Mouse (Mus musculus) embryonic facial prominence, embryonic 13.5 days (tissue): ENCODE measurements at regions not wholly inside any gene's neighbourhood (a gene's known extent, or its start where the extent isn't known, plus 50 kb on each side); places are given as distances from the start of the nearest gene placed in this dataset.

Experiments
- ATAC-seq: fragments of 200-750 bp; cut with Nextera tagmentation; 2 replicates; pipeline ENCODE4 v1.8.0; 2017; ENCODE audit warnings: low read depth; ENCODE audit not compliant: insufficient number of reproducible peaks, insufficient read depth, low FRiP score, low TSS enrichment
- H3K27ac ChIP-seq: fragments of 300-500 bp; sonication (generic); 2 replicates; pipeline ENCODE4 v1.5.1; 2015; ENCODE audit warnings: moderate library complexity, mild to moderate bottlenecking, inconsistent platforms
- H3K27me3 ChIP-seq: fragments of 300-500 bp; sonication (generic); 2 replicates; pipeline ENCODE4 v1.6.1; 2015; ENCODE audit warnings: mild to moderate bottlenecking, inconsistent platforms
- H3K36me3 ChIP-seq: fragments of 300-500 bp; sonication (generic); 2 replicates; pipeline ENCODE4 v1.6.1; 2015; ENCODE audit warnings: mild to moderate bottlenecking, inconsistent platforms
- H3K4me1 ChIP-seq: fragments of 300-500 bp; sonication (generic); 2 replicates; pipeline ENCODE4 v1.6.1; 2015; ENCODE audit warnings: inconsistent platforms
- H3K4me2 ChIP-seq: fragments of 300-500 bp; sonication (generic); 2 replicates; pipeline ENCODE4 v1.6.1; 2015; ENCODE audit warnings: moderate library complexity, mild to moderate bottlenecking, inconsistent platforms
- H3K4me3 ChIP-seq: fragments of 300-500 bp; sonication (generic); 2 replicates; pipeline ENCODE4 v1.5.1; 2015; ENCODE audit warnings: mild to moderate bottlenecking, inconsistent platforms
- H3K9ac ChIP-seq: fragments of 300-500 bp; sonication (generic); 2 replicates; pipeline ENCODE4 v1.6.1; 2015; ENCODE audit warnings: mild to moderate bottlenecking, inconsistent platforms
- H3K9me3 ChIP-seq: fragments of 300-500 bp; sonication (generic); 2 replicates; pipeline ENCODE4 v1.6.1; 2016; ENCODE audit warnings: inconsistent platforms
- WGBS: fragments of 180-500 bp; shearing (Covaris S2); methylation state at CpG from one replicate; pipeline ENCODE4 v1.1.7; 2015; ENCODE audit warnings: mixed read lengths; 5-methylcytosine and 5-hydroxymethylcytosine counted together

GRCm38 (mm10) chr4:33702028-33702666 is 222.2 kb upstream of the Cnr1 start:
- no peaks in the 10 kb centered on the region for H3K27me3 ChIP-seq
- H3K9me3 ChIP-seq: no peaks in the 10 kb centered on the region
- no peak overlapping the region for H3K27ac ChIP-seq
- H3K9ac ChIP-seq: no peak overlapping the region
- no peak overlapping the region for H3K4me2 ChIP-seq
- no peak for ATAC-seq
- H3K4me3 ChIP-seq: no peak overlapping the region
- no peaks in the 10 kb centered on the region for H3K36me3 ChIP-seq
- 76% methylated on average over 7 of the region's 7 CpGs for WGBS
- H3K4me1 ChIP-seq: no peaks in the 10 kb centered on the region

DNA sequence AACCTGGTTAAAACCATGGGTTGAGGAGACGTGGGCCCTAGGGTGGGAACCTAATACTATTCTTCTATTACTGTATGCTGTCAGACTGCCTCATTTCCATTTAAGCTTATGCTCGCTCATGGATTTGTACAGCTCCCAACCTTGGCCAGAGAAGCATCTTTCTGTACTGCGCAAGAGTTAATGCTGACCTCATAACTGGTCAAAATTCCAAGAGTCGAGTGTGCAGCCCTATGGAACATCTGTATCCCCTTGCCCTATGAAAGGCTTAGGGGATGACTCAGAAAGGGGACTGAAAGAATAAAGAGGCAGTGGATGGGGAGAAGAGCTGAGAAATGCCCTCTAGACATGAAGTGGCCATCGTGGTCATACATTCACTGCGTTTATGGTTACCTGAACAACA is 218.7 kb upstream of the Cnr1 start:
- 94% methylated on average over 6 of the region's 6 CpGs for WGBS

GRCm38 (mm10) chr4:33706785-33707184 is 217.6 kb upstream of the Cnr1 start:
- no peak for ATAC-seq
- H3K4me1 ChIP-seq: no peaks in the 10 kb centered on the region
- H3K4me2 ChIP-seq: no peak overlapping the region
- no peaks in the 10 kb centered on the region for H3K36me3 ChIP-seq
- no peak overlapping the region for H3K27ac ChIP-seq
- H3K9me3 ChIP-seq: no peaks in the 10 kb centered on the region
- WGBS: 51% methylated on average over 10 of the region's 10 CpGs
- no peaks in the 10 kb centered on the region for H3K27me3 ChIP-seq
- no peak overlapping the region for H3K4me3 ChIP-seq
- H3K9ac ChIP-seq: no peak overlapping the region

More for the DNA sequence above, 218.7 kb upstream of the Cnr1 start:
- no peaks in the 10 kb centered on the region for H3K9me3 ChIP-seq
- H3K36me3 ChIP-seq: no peaks in the 10 kb centered on the region
- no peaks in the 10 kb centered on the region for H3K27me3 ChIP-seq
- no peak overlapping the region for H3K4me3 ChIP-seq
- ATAC-seq: no peak
- H3K27ac ChIP-seq: no peak overlapping the region
- no peaks in the 10 kb centered on the region for H3K4me1 ChIP-seq
- H3K9ac ChIP-seq: no peak overlapping the region
- no peak overlapping the region for H3K4me2 ChIP-seq

DNA sequence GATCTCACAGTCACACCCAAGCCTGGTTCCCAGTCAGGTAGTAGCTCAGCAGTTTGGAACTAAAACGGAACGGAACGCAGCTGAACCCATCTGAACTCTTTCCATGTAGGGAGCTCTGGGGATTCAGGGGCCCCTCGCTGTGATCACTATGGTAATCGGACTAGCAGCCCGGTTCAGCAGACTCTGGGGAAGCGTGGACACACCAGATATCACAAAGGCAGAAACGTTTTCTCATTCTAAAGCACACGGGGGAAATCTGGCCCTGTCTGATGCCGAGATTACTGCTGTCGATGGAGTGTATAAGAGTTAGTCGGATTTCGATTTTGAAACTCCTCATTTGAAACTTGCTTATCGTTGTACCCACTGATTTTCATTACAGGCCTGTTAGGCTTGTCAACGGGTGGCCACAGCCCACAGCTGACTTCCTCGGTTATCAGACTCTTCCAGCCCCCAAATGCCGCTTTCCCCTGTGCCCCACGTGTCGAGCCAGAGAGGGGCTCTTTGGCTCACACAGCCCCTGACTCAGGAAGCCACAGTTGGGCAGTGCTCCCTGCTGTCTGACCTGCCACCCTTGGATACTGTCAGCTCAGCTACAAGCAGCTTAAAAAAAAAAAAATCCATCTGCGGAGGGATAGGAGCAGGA is 207.8 kb upstream of the Cnr1 start:
- Histone ChIP-seq H3K27me3 (no peaks in the 10 kb centered on the region), H3K9ac (peak overlapping the region; percentile 49; the same call in 1 of the 2 replicates), H3K4me3 (no peak overlapping the region), H3K9me3 (no peaks in the 10 kb centered on the region), H3K4me1 (no peaks in the 10 kb centered on the region), H3K27ac (no peak overlapping the region), H3K36me3 (no peaks in the 10 kb centered on the region), H3K4me2 (peak overlapping the region; percentile 24)
- ATAC-seq: no peak
- whole genome bisulfite sequencing: 38% methylated on average over 20 of the region's 20 CpGs

GRCm38 (mm10) chr4:33720972-33721371 is 203.4 kb upstream of the Cnr1 start:
- Histone ChIP-seq H3K4me1 (no peaks in the 10 kb centered on the region), H3K4me2 (no peak overlapping the region), H3K9me3 (no peaks in the 10 kb centered on the region), H3K36me3 (no peaks in the 10 kb centered on the region), H3K27ac (no peak overlapping the region), H3K27me3 (no peaks in the 10 kb centered on the region), H3K9ac (no peak overlapping the region), H3K4me3 (no peak overlapping the region)
- no peak for ATAC-seq
- 93% methylated on average over 10 of the region's 10 CpGs for WGBS

GRCm38 (mm10) chr4:33721971-33722370 is 202.4 kb upstream of the Cnr1 start:
- H3K36me3 ChIP-seq: no peaks in the 10 kb centered on the region
- 88% methylated on average over 4 of the region's 4 CpGs for WGBS
- no peaks in the 10 kb centered on the region for H3K9me3 ChIP-seq
- no peaks in the 10 kb centered on the region for H3K4me1 ChIP-seq
- H3K4me2 ChIP-seq: no peak overlapping the region
- no peak for ATAC-seq
- no peak overlapping the region for H3K9ac ChIP-seq
- H3K27me3 ChIP-seq: no peaks in the 10 kb centered on the region
- H3K27ac ChIP-seq: no peak overlapping the region
- H3K4me3 ChIP-seq: no peak overlapping the region

GRCm38 (mm10) chr4:33731837-33732236 is 192.6 kb upstream of the Cnr1 start:
- Histone ChIP-seq H3K9ac (no peak overlapping the region), H3K9me3 (no peaks in the 10 kb centered on the region), H3K27ac (no peak overlapping the region), H3K4me2 (no peak overlapping the region), H3K4me1 (no peaks in the 10 kb centered on the region), H3K27me3 (no peaks in the 10 kb centered on the region), H3K36me3 (no peaks in the 10 kb centered on the region), H3K4me3 (no peak overlapping the region)
- 88% methylated on average over 4 of the region's 4 CpGs for WGBS
- ATAC-seq: no peak

DNA sequence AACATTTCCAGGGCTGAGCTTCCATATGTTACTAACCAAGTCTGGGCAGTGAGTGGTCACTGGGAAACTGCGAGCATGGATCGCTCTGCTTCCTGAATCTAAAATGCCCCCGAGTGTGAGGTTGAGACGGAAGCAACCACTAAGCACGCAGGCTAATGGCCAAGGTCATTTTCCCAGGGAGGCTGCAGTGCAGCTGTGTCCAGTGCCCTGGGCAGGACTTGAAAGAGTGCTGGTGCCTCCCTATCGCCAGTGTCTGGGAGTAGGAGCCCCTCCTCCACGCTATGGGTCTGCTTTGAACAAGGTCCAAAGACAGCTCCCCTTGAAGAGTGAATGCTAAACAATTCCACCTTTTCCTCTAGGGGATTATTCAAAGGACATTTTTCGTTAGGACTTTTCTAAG is 189.5 kb upstream of the Cnr1 start:
- Histone ChIP-seq H3K9me3 (no peaks in the 10 kb centered on the region), H3K9ac (no peak overlapping the region), H3K4me2 (no peak overlapping the region), H3K36me3 (no peaks in the 10 kb centered on the region), H3K4me1 (no peaks in the 10 kb centered on the region), H3K4me3 (no peak overlapping the region), H3K27ac (no peak overlapping the region), H3K27me3 (no peaks in the 10 kb centered on the region)
- 49% methylated on average over 8 of the region's 8 CpGs for WGBS
- no peak for ATAC-seq

GRCm38 (mm10) chr4:33735442-33735966 is 188.9 kb upstream of the Cnr1 start:
- no peak for ATAC-seq
- Histone ChIP-seq H3K27me3 (no peaks in the 10 kb centered on the region), H3K27ac (no peak overlapping the region), H3K36me3 (no peaks in the 10 kb centered on the region), H3K4me2 (no peak overlapping the region), H3K9me3 (no peaks in the 10 kb centered on the region), H3K4me3 (no peak overlapping the region), H3K4me1 (no peaks in the 10 kb centered on the region), H3K9ac (no peak overlapping the region)
- 50% methylated on average over 3 of the region's 3 CpGs for WGBS

- no peak overlapping the region for H3K4me3 ChIP-seq
- H3K4me1 ChIP-seq: no peaks in the 10 kb centered on the region
- 79% methylated on average over 9 of the region's 9 CpGs for WGBS
- H3K4me2 ChIP-seq: no peak overlapping the region
- no peaks in the 10 kb centered on the region for H3K36me3 ChIP-seq
- no peak overlapping the region for H3K27ac ChIP-seq
- H3K9me3 ChIP-seq: no peaks in the 10 kb centered on the region
- no peak overlapping the region for H3K9ac ChIP-seq
- ATAC-seq: no peak
- no peaks in the 10 kb centered on the region for H3K27me3 ChIP-seq
Observed at GRCm38 (mm10) chr4:33736061-33736701, 188.2 kb upstream of the Cnr1 start.

GRCm38 (mm10) chr4:33737337-33737736 is 187.1 kb upstream of the Cnr1 start:
- Histone ChIP-seq H3K36me3 (no peaks in the 10 kb centered on the region), H3K4me2 (no peak overlapping the region), H3K4me1 (no peaks in the 10 kb centered on the region), H3K27me3 (no peaks in the 10 kb centered on the region), H3K9ac (no peak overlapping the region), H3K27ac (no peak overlapping the region), H3K4me3 (no peak overlapping the region), H3K9me3 (no peaks in the 10 kb centered on the region)
- 77% methylated on average over 1 of the region's 1 CpGs for WGBS
- ATAC-seq: no peak

DNA sequence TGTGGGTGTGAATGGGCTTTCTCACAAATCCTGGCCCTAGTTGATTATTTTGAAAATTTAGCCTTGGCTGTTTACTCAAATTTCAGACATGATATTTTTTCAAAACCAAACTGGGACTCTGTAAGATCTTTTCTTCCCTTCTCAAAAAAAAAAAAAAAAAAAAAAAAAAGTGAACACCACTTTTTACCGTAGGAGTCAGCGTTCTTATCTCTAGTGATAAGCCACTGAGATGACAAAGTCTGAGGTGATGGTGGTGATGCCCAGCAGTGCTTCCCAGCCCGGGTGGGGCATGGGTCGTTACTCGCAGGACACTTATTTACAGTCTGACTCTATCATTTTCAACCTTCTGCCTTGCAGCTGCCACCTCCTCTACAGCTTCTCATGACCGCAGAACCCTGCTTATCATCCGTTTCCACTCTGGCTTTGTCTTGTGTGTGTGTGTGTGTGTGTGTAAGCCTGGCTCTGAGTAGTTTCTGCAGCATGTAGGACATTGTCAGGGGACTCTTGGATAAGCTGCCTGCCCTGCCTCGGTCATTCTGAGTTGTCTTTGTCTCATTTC is 186.5 kb upstream of the Cnr1 start:
- Histone ChIP-seq H3K4me1 (no peaks in the 10 kb centered on the region), H3K27me3 (no peaks in the 10 kb centered on the region)

More for the DNA sequence above, 186.5 kb upstream of the Cnr1 start:
- Histone ChIP-seq H3K9ac (no peak overlapping the region), H3K9me3 (no peaks in the 10 kb centered on the region), H3K27ac (no peak overlapping the region), H3K4me2 (no peak overlapping the region), H3K4me3 (no peak overlapping the region), H3K36me3 (no peaks in the 10 kb centered on the region)
- WGBS: 79% methylated on average over 8 of the region's 8 CpGs
- no peak for ATAC-seq
